Mouse (Mus musculus): ENCODE data around the gene Pknox2.

Gene Pknox2

GRCm38 (mm10) chr9:36990626-36991368 is 156.4 kb downstream of the Pknox2 start:
- no peak for DNase-seq (ENCODE audit: inconsistent ontology term)

- DNase-seq (ENCODE audit: inconsistent ontology term): no peak
Measured at GRCm38 (mm10) chr9:36989991-36990390, 157.2 kb downstream of the Pknox2 start.

GRCm38 (mm10) chr9:36985233-36985632 is 162.0 kb downstream of the Pknox2 start:
- DNase-seq (ENCODE audit: inconsistent ontology term): no peak

- DNase-seq (ENCODE audit: inconsistent ontology term): no peak
Measured at GRCm38 (mm10) chr9:36976596-36977362, 170.4 kb downstream of the Pknox2 start.

- DNase-seq (ENCODE audit: inconsistent ontology term): peak; percentile 35
Measured at GRCm38 (mm10) chr9:36973486-36974227, 173.6 kb downstream of the Pknox2 start.

GRCm38 (mm10) chr9:36972089-36972488 is 175.1 kb downstream of the Pknox2 start:
- DNase-seq (ENCODE audit: inconsistent ontology term): peak; percentile 41

- no peak for DNase-seq (ENCODE audit: inconsistent ontology term)
Measured at GRCm38 (mm10) chr9:36971066-36971465, 176.1 kb downstream of the Pknox2 start.

GRCm38 (mm10) chr9:36970651-36971050 is 176.6 kb downstream of the Pknox2 start:
- DNase-seq (ENCODE audit: inconsistent ontology term): peak; percentile 60

- DNase-seq (ENCODE audit: inconsistent ontology term): no peak
Measured at GRCm38 (mm10) chr9:36969131-36969530, 178.1 kb downstream of the Pknox2 start.

GRCm38 (mm10) chr9:36968713-36969112 is 178.5 kb downstream of the Pknox2 start:
- no peak for DNase-seq (ENCODE audit: inconsistent ontology term)

- no peak for DNase-seq (ENCODE audit: inconsistent ontology term)
Measured at GRCm38 (mm10) chr9:36968236-36968635, 179.0 kb downstream of the Pknox2 start.

GRCm38 (mm10) chr9:36965720-36966119 is 181.5 kb downstream of the Pknox2 start:
- no peak for DNase-seq (ENCODE audit: inconsistent ontology term)

- DNase-seq (ENCODE audit: inconsistent ontology term): no peak
Measured at GRCm38 (mm10) chr9:36964230-36964629, 183.0 kb downstream of the Pknox2 start.

- DNase-seq (ENCODE audit: inconsistent ontology term): no peak
Measured at GRCm38 (mm10) chr9:36963512-36963911, 183.7 kb downstream of the Pknox2 start.

- DNase-seq (ENCODE audit: inconsistent ontology term): no peak
Measured at GRCm38 (mm10) chr9:36961874-36962273, 185.3 kb downstream of the Pknox2 start.

- DNase-seq (ENCODE audit: inconsistent ontology term): no peak
Measured at GRCm38 (mm10) chr9:36961153-36961552, 186.1 kb downstream of the Pknox2 start.

GRCm38 (mm10) chr9:36951133-36951484 is 196.1 kb downstream of the Pknox2 start:
- no peak for DNase-seq (ENCODE audit: inconsistent ontology term)

- DNase-seq (ENCODE audit: inconsistent ontology term): no peak
Measured at GRCm38 (mm10) chr9:36950271-36951132, 196.7 kb downstream of the Pknox2 start.

GRCm38 (mm10) chr9:36948181-36948580 is 199.0 kb downstream of the Pknox2 start:
- DNase-seq (ENCODE audit: inconsistent ontology term): no peak

- DNase-seq (ENCODE audit: inconsistent ontology term): no peak
Measured at GRCm38 (mm10) chr9:36947056-36947694, 200.0 kb downstream of the Pknox2 start.

GRCm38 (mm10) chr9:36944843-36945242 is 202.4 kb downstream of the Pknox2 start:
- DNase-seq (ENCODE audit: inconsistent ontology term): no peak

Measured in Muller cell, postnatal 12 days (primary cell).